In genomic region chr7:95313667-95314066, GRCm38 (mm10) we compare ENCODE assay signal across 23 mouse cellular contexts.
"Had no signal": no experiment of that assay in that cellular context is flagged by ENCODE, and none has a peak within 500 bp of the region (broad histone marks: within the 10 kb centered on the region; RNA-seq: fewer than 3 reads in every experiment).

No protein-coding gene starts in this region.

- H3K36me3 ChIP-seq: heart, embryonic 10.5 days; heart, embryonic 13.5 days; heart, embryonic 15.5 days; hindbrain, embryonic 13.5 days; hindbrain, embryonic 15.5 days; limb, embryonic 10.5 days; limb, embryonic 12.5 days had no signal

- H3K4me3 ChIP-seq: heart, embryonic 10.5 days; heart, embryonic 13.5 days; heart, embryonic 15.5 days; hindbrain, embryonic 13.5 days; hindbrain, embryonic 15.5 days; layer of hippocampus, adult 2 months; left cerebral cortex, adult 2 months; limb, embryonic 10.5 days; limb, embryonic 12.5 days had no signal

- H3K9me3 ChIP-seq: heart, embryonic 10.5 days; heart, embryonic 13.5 days; heart, embryonic 15.5 days; hindbrain, embryonic 13.5 days; hindbrain, embryonic 15.5 days; limb, embryonic 10.5 days; limb, embryonic 12.5 days had no signal

- H3K4me2 ChIP-seq: heart, embryonic 13.5 days; heart, embryonic 15.5 days; hindbrain, embryonic 13.5 days; hindbrain, embryonic 15.5 days; limb, embryonic 12.5 days; liver, embryonic 11.5 days had no signal

- H3K9ac ChIP-seq: heart, embryonic 13.5 days; heart, embryonic 15.5 days; hindbrain, embryonic 13.5 days; hindbrain, embryonic 15.5 days; limb, embryonic 12.5 days had no signal

- H3K4me1 ChIP-seq: heart, embryonic 10.5 days; heart, embryonic 13.5 days; heart, embryonic 15.5 days; hindbrain, embryonic 13.5 days; hindbrain, embryonic 15.5 days; limb, embryonic 10.5 days; limb, embryonic 12.5 days had no signal

- ATAC-seq: hindbrain, postnatal 0 days; intestine, embryonic 16.5 days had no signal

- H3K27ac ChIP-seq: heart, embryonic 10.5 days; heart, embryonic 13.5 days; heart, embryonic 15.5 days; hindbrain, embryonic 13.5 days; hindbrain, embryonic 15.5 days; hindbrain, postnatal 0 days; layer of hippocampus, adult 2 months; left cerebral cortex, adult 2 months; limb, embryonic 10.5 days; limb, embryonic 12.5 days had no signal

- DNase-seq: gastrocnemius, postnatal 10 days; gastrocnemius, postnatal 25 days; heart, adult 18-20 months; heart, postnatal 14 days; heart, postnatal 36 days; kidney, adult 11 months; kidney, adult 8-10 months; kidney, postnatal 10 days; kidney, postnatal 25 days; kidney, postnatal 4 days; liver had no signal

- H3K27me3 ChIP-seq: heart, embryonic 13.5 days; heart, embryonic 15.5 days; hindbrain, embryonic 13.5 days; hindbrain, embryonic 15.5 days; limb, embryonic 12.5 days had no signal
